Mouse (Mus musculus) CH12.LX (cell line): ENCODE measurements around the gene Sdccag8. TPM values are rescaled to one million over a fixed set of nuclear protein-coding genes. Genes with fewer than 3 reads are reported as not detected.

Experiments
- DNase-seq: peaks from one replicate; pipeline ENCODE4 v3.0.0-alpha.2; 2013; ENCODE audit errors: extremely low read depth
- H3K27ac ChIP-seq: 2 replicates; pipeline ENCODE4 v1.5.1; 2012; ENCODE audit warnings: low read depth, mild to moderate bottlenecking, control low read depth, moderate library complexity; ENCODE audit not compliant: insufficient read depth
- H3K27me3 ChIP-seq: replicated peaks from 2 replicates; pipeline ENCODE3; 2012; ENCODE audit warnings: inconsistent platforms
- H3K36me3 ChIP-seq, 2 experiments: replicated peaks in 1 of 2; 2 replicates each; pipeline versions ENCODE3 to v1.6.1; 2012; ENCODE audit warnings: inconsistent platforms in 1 of 2, low read length in 1 of 2, mild to moderate bottlenecking in 1 of 2, mixed read lengths in 1 of 2, moderate library complexity in 1 of 2; ENCODE audit not compliant: control insufficient read depth in 1 of 2, insufficient read depth in 1 of 2
- H3K4me1 ChIP-seq, 2 experiments: 2 replicates each; pipeline ENCODE4 v1.6.1; 2012; ENCODE audit warnings: inconsistent platforms in 1 of 2, moderate library complexity in 1 of 2; ENCODE audit not compliant: insufficient read depth in 2 of 2, control insufficient read depth in 1 of 2
- H3K4me2 ChIP-seq: 2 replicates; pipeline ENCODE4 v1.6.1; 2012; ENCODE audit warnings: low read depth, mild to moderate bottlenecking, control low read depth; ENCODE audit not compliant: poor library complexity, insufficient read depth, severe bottlenecking
- H3K4me3 ChIP-seq, 3 experiments: fragments of 150-350 bp in 1 of 3; sonication (generic) in 1 of 3; replicated peaks in 1 of 3; 2 replicates each; pipeline versions ENCODE3 to v1.5.1; 2011 to 2012; ENCODE audit warnings: low read depth in 2 of 3, low read length in 2 of 3, mild to moderate bottlenecking in 2 of 3, moderate library complexity in 2 of 3, control low read depth in 1 of 3, improper control_type of control experiment in 1 of 3, inconsistent platforms in 1 of 3, mixed read lengths in 1 of 3; ENCODE audit not compliant: poor library complexity in 1 of 3
- H3K79me2 ChIP-seq: replicated peaks from 2 replicates; pipeline ENCODE4 v1.6.1; 2012; ENCODE audit warnings: mild to moderate bottlenecking, moderate library complexity; ENCODE audit not compliant: control insufficient read depth, poor library complexity, insufficient read depth, severe bottlenecking; ENCODE audit errors: extremely low read depth
- H3K9ac ChIP-seq: 2 replicates; pipeline ENCODE4 v1.6.1; 2012; ENCODE audit warnings: low read depth, mild to moderate bottlenecking, control low read depth, moderate library complexity; ENCODE audit not compliant: insufficient read depth
- H3K9me3 ChIP-seq: replicated peaks from 2 replicates; pipeline ENCODE3; 2012; ENCODE audit warnings: low read length, inconsistent platforms, mixed read lengths
- BHLHE40 ChIP-seq: IDR thresholded peaks from 2 replicates; pipeline ENCODE4 v1.6.1; 2011; ENCODE audit warnings: mild to moderate bottlenecking, low read depth, low read length, improper control_type of control experiment
- CHD1 ChIP-seq: IDR thresholded peaks from 2 replicates; pipeline ENCODE4 v1.6.1; 2012; ENCODE audit warnings: low read depth, low read length, improper control_type of control experiment, inconsistent platforms
- CHD2 ChIP-seq: IDR thresholded peaks from 2 replicates; pipeline ENCODE4 v1.6.1; 2011; ENCODE audit warnings: low read length, improper control_type of control experiment
- CTCF ChIP-seq, 2 experiments: IDR thresholded peaks in 1 of 2; conservative IDR thresholded peaks in 1 of 2; 2 replicates each; pipeline ENCODE4 v1.5.1; 2011 to 2012; ENCODE audit warnings: low read depth in 2 of 2, low read length in 2 of 2, improper control_type of control experiment in 1 of 2, inconsistent platforms in 1 of 2, mild to moderate bottlenecking in 1 of 2, moderate library complexity in 1 of 2
- E2F4 ChIP-seq: IDR thresholded peaks from 2 replicates; pipeline ENCODE4 v1.6.1; 2011; ENCODE audit warnings: low read depth, low read length, improper control_type of control experiment; ENCODE audit not compliant: insufficient replicate concordance
- ELF1 ChIP-seq: IDR thresholded peaks from 2 replicates; pipeline ENCODE4 v1.6.1; 2014; ENCODE audit warnings: low read depth, mild to moderate bottlenecking, inconsistent platforms, low read length, improper control_type of control experiment
- EP300 ChIP-seq: IDR thresholded peaks from 2 replicates; pipeline ENCODE4 v1.6.1; 2011; ENCODE audit warnings: low read length, improper control_type of control experiment
- ETS1 ChIP-seq: conservative IDR thresholded peaks from 2 replicates; pipeline ENCODE4 v1.6.1; 2012; ENCODE audit warnings: low read depth, mild to moderate bottlenecking, inconsistent platforms, low read length, improper control_type of control experiment, moderate library complexity
- IRF4 ChIP-seq: IDR thresholded peaks from 2 replicates; pipeline ENCODE4 v1.6.1; 2014; ENCODE audit warnings: low read depth, mild to moderate bottlenecking, inconsistent platforms, low read length, improper control_type of control experiment
- JUN ChIP-seq: IDR thresholded peaks from 2 replicates; pipeline ENCODE4 v1.6.1; 2011; ENCODE audit warnings: low read depth, mild to moderate bottlenecking, low read length, improper control_type of control experiment, moderate library complexity; ENCODE audit not compliant: insufficient read depth
- KAT2A ChIP-seq: IDR thresholded peaks from 2 replicates; pipeline ENCODE4 v1.6.1; 2012; ENCODE audit warnings: low read length, improper control_type of control experiment, inconsistent platforms; ENCODE audit not compliant: insufficient replicate concordance
- MAZ ChIP-seq: IDR thresholded peaks from 2 replicates; pipeline ENCODE4 v1.6.1; 2012; ENCODE audit warnings: low read depth, mild to moderate bottlenecking, inconsistent platforms, low read length, improper control_type of control experiment, moderate library complexity
- MEF2A ChIP-seq: IDR thresholded peaks from 2 replicates; pipeline ENCODE4 v1.6.1; 2014; ENCODE audit warnings: low read depth, mild to moderate bottlenecking, inconsistent platforms, low read length, improper control_type of control experiment, borderline replicate concordance
- MXI1 ChIP-seq: IDR thresholded peaks from 2 replicates; pipeline ENCODE4 v1.6.1; 2011; ENCODE audit warnings: mild to moderate bottlenecking, low read depth, low read length, improper control_type of control experiment
- NELFE ChIP-seq: IDR thresholded peaks from 2 replicates; pipeline ENCODE4 v1.6.1; 2011; ENCODE audit warnings: low read depth, low read length, improper control_type of control experiment
- NRF1 ChIP-seq: IDR thresholded peaks from 2 replicates; pipeline ENCODE4 v1.6.1; 2014; ENCODE audit warnings: low read depth, mild to moderate bottlenecking, inconsistent platforms, low read length, improper control_type of control experiment, moderate library complexity
- PAX5 ChIP-seq: IDR thresholded peaks from 2 replicates; pipeline ENCODE4 v1.6.1; 2012; ENCODE audit warnings: low read length, inconsistent platforms, mixed read lengths
- POLR2A ChIP-seq: IDR thresholded peaks from 2 replicates; pipeline ENCODE4 v1.6.1; 2011; ENCODE audit warnings: low read depth, mild to moderate bottlenecking, improper control_type of control experiment, low read length
- POLR2AphosphoS2 ChIP-seq: IDR thresholded peaks from 2 replicates; pipeline ENCODE4 v1.6.1; 2011; ENCODE audit warnings: low read depth, low read length, improper control_type of control experiment
- RAD21 ChIP-seq: IDR thresholded peaks from 2 replicates; pipeline ENCODE4 v1.6.1; 2011; ENCODE audit warnings: low read depth, mild to moderate bottlenecking, low read length, improper control_type of control experiment, moderate library complexity
- SMC3 ChIP-seq: IDR thresholded peaks from 2 replicates; pipeline ENCODE4 v1.6.1; 2011; ENCODE audit warnings: low read depth, low read length, improper control_type of control experiment
- TBP ChIP-seq: conservative IDR thresholded peaks from 2 replicates; pipeline ENCODE4 v1.6.1; 2011; ENCODE audit warnings: low read depth, low read length, improper control_type of control experiment
- TCF12 ChIP-seq: IDR thresholded peaks from 2 replicates; pipeline ENCODE4 v1.6.1; 2014; ENCODE audit warnings: low read depth, mild to moderate bottlenecking, inconsistent platforms, low read length, improper control_type of control experiment
- UBTF ChIP-seq: IDR thresholded peaks from 2 replicates; pipeline ENCODE4 v1.6.1; 2012; ENCODE audit warnings: low read depth, mild to moderate bottlenecking, inconsistent platforms, low read length, improper control_type of control experiment, moderate library complexity
- USF2 ChIP-seq: conservative IDR thresholded peaks from 2 replicates; pipeline ENCODE4 v1.6.1; 2011; ENCODE audit warnings: low read depth, low read length, improper control_type of control experiment
- ZKSCAN1 ChIP-seq: IDR thresholded peaks from 2 replicates; pipeline ENCODE4 v1.6.1; 2012; ENCODE audit warnings: low read depth, inconsistent platforms, low read length, improper control_type of control experiment, borderline replicate concordance
- dilution Hi-C: fragments of 300-500 bp; cut with MboI; formaldehyde crosslinking; loops from 2 replicates; pipeline ENCODE4 v1.14.3; 2020; ENCODE audit warnings: low sequenced_read_pairs; ENCODE audit not compliant: extremely low pct_unique_long_range_greater_than_20kb, extremely low pct_ligation_motif_present
- in situ Hi-C: fragments of 300-500 bp; cut with MboI; formaldehyde crosslinking; loops from 3 replicates; pipeline ENCODE4 v1.14.3; 2019; ENCODE audit warnings: low sequenced_read_pairs, low pct_ligation_motif_present, low pct_unique_long_range_greater_than_20kb, mixed read lengths
- polyA plus RNA-seq: library from polyadenylated mRNA; unstranded; fragments of >175 nt; gene quantifications from 2 replicates; pipeline ENCODE4 v1.2.1, GENCODE M21; 2012; ENCODE audit warnings: low read depth; ENCODE audit not compliant: insufficient read length
- total RNA-seq, 2 experiments: library from RNA; depleted of rRNA; stranded (reverse); fragments of 300-350 nt in 1 of 2; fragments of >200 nt in 1 of 2; gene quantifications; 2 replicates each; pipeline ENCODE4 v1.2.3; 2012 to 2014

Sdccag8 gene
- total and polyA plus RNA-seq, 3 experiments = 10.7 to 18.7 (median 10.9) TPM

- no peak overlapping the region for H3K4me2 ChIP-seq
These were observed 194.3 kb downstream of the Sdccag8 start for GRCm38 (mm10) chr1:177008777-177009176.

GRCm38 (mm10) chr1:177010041-177010440, 195.6 kb downstream of the Sdccag8 start:
- TF ChIP-seq ELF1 (no peak), MXI1 (no peak), KAT2A (no peak), SMC3 (no peak), ETS1 (no peak), ZKSCAN1 (no peak), MAZ (no peak), EP300 (no peak), POLR2A (no peak), RAD21 (no peak), IRF4 (no peak), CHD2 (no peak), CTCF (conservative IDR thresholded peaks at IDR 0.05 in 1 of 2, IDR thresholded peaks at IDR 0.05 in 1 of 2; ENCODE audit: low read depth in 2 of 2, low read length in 2 of 2) (no peak), UBTF (no peak), TBP (no peak), PAX5 (no peak), CHD1 (no peak), TCF12 (no peak), MEF2A (no peak), USF2 (no peak)
- TF ChIP-seq, all 38 proteins: peak for 0
- in situ Hi-C loops (loop anchor here (25.0 kb wide), 1 partner anchor 298 kb away; no protein-coding TSS in a partner anchor), dilution Hi-C loops (no loop called here)
- no peak overlapping the region for H3K9ac ChIP-seq
- H3K36me3 ChIP-seq = peaks cover 3 to 24% of the 10 kb centered on the region in 2 experiments
- H3K4me2 ChIP-seq = no peak overlapping the region
- no peaks in the 10 kb centered on the region for H3K79me2 ChIP-seq
- H3K9me3 ChIP-seq = no peaks in the 10 kb centered on the region
- peaks cover 9 to 21% of the 10 kb centered on the region in 2 experiments for H3K4me1 ChIP-seq
- H3K27me3 ChIP-seq = no peaks in the 10 kb centered on the region
- no peak overlapping the region for H3K4me3 ChIP-seq
- no peak for DNase-seq
- no peak overlapping the region for H3K27ac ChIP-seq

More at GRCm38 (mm10) chr1:177008777-177009176, 194.3 kb downstream of the Sdccag8 start:
- Histone ChIP-seq H3K36me3 (peaks cover 3 to 27% of the 10 kb centered on the region in 2 experiments), H3K79me2 (no peaks in the 10 kb centered on the region), H3K9ac (no peak overlapping the region), H3K9me3 (no peaks in the 10 kb centered on the region), H3K4me1 (peaks cover 0 to 8% of the 10 kb centered on the region in 2 experiments; a peak in 3 of 4 replicates), H3K27ac (no peak overlapping the region), H3K27me3 (no peaks in the 10 kb centered on the region), H3K4me3 (no peak overlapping the region)
- dilution Hi-C loops (no loop called here), in situ Hi-C loops (loop anchor here (25.0 kb wide), 1 partner anchor 296 kb away; no protein-coding TSS in a partner anchor)
- no peak for DNase-seq
- TF ChIP-seq MEF2A (no peak), ELF1 (no peak), BHLHE40 (no peak), NELFE (no peak), USF2 (no peak), POLR2AphosphoS2 (no peak), ETS1 (no peak), RAD21 (no peak), NRF1 (no peak), MXI1 (no peak), E2F4 (no peak), KAT2A (no peak), JUN (no peak), EP300 (no peak)
